Mouse (Mus musculus): Measurements from ENCODE around the gene 8030474K03Rik. TPM values are rescaled to one million over a fixed set of nuclear protein-coding genes. Genes with fewer than 3 reads are reported as not detected.

Gene 8030474K03Rik
- polyA plus RNA-seq (2017; shearing (Covaris generic)) = not detected

DNA sequence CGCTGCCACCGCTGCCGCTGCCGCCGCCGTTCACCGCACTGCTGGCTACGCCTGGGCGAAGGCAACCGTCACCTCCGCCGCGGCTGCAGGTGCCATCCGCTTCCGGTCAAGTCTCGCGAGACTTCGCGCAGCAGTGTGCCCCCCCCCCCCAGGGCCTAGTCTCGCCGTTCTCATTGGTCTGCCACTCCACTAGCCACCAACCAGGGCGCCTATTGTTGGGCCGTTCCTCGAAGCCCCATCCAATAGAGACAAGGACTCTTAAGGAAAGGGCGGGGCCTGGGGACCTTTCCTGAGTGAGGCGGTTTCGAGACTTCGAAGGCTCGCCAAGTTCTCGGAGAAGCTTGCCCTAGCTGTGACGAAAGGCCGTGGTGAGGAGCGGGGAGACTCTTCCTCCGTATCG lies at the start of gene 8030474K03Rik, which contains the start of gene Gm4779:
8030474K03Rik (plus strand) TSS at position 315 of the 400 bp plus-strand sequence.
Gm4779 (minus strand) TSS at position 82 of the 400 bp plus-strand sequence.

Other genes with a start within 250 kb of the 8030474K03Rik start
- gene Ogt, start 154.6 kb upstream of the 8030474K03Rik start, polyA plus RNA-seq (2017; shearing (Covaris generic)) = 255 TPM
- gene Cxcr3, start 60.4 kb upstream of the 8030474K03Rik start, polyA plus RNA-seq (2017; shearing (Covaris generic)) = 364 TPM
- not detected for gene Gm4779, start 233 bp upstream of the 8030474K03Rik start, polyA plus RNA-seq (2017; shearing (Covaris generic))
- 3.6 TPM for gene Nhsl2, start 54.7 kb downstream of the 8030474K03Rik start, polyA plus RNA-seq (2017; shearing (Covaris generic))

Measured in effector memory CD4-positive, alpha-beta T cell, adult 7 months (primary cell).